Mouse (Mus musculus) myocyte (in vitro differentiated cells): Measurements from ENCODE around the gene Tcirg1.

ENCODE experiments used
- E2F4 ChIP-seq: IDR thresholded peaks from one replicate; pipeline ENCODE4 v1.6.1; 2011; ENCODE audit warnings: mild to moderate bottlenecking, control low read depth, moderate library complexity; ENCODE audit not compliant: insufficient read depth
- MAX ChIP-seq: IDR thresholded peaks from one replicate; pipeline ENCODE4 v1.6.1; 2011; ENCODE audit warnings: low read depth, mild to moderate bottlenecking, control low read depth
- POLR2A ChIP-seq: IDR thresholded peaks from one replicate; pipeline ENCODE4 v1.6.1; 2011; ENCODE audit warnings: low read depth, mild to moderate bottlenecking, control low read depth, moderate library complexity; ENCODE audit not compliant: insufficient read length
- POLR2AphosphoS2 ChIP-seq: IDR thresholded peaks from one replicate; pipeline ENCODE4 v1.6.1; 2011; ENCODE audit warnings: low read depth, control low read depth; ENCODE audit not compliant: insufficient read length
- REST ChIP-seq: IDR thresholded peaks from one replicate; pipeline ENCODE4 v1.6.1; 2011; ENCODE audit warnings: mild to moderate bottlenecking, control low read depth, moderate library complexity; ENCODE audit not compliant: insufficient read depth, insufficient read length

DNA sequence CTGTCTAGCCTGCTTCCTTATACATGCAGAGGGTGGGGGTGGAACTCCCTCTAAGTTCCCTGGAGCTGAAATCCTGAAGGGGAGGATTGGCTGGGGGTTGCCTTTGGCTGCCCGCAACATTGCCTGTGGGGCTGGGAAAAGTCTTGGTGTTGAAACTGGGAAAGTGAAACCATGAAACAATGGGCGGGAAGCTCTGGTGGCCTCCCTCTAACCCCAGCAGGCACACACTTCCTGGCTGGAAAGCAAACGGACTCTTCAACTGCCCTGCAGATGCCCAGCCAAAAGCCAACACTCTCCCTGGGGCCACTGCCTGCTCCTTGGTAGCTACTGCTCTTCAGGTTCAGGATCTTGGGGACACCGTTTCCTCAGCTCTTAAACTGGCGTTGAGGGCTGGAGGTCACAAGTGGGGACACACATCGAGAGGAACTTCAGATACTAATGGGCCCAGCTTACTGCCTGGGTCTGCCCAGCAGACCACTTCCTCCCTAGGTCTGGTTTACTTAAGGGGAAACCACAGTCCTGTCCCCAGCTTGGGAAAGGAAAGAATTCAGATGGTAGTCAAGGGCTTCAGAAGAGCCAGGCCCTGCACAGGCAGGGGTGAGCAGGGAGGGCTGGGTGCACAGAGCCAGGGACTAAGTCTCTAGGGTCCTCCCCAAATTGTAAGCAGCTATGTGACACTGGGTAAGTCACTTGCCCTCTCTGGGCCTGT lies 1.5 kb downstream of the Tcirg1 start:
- TF ChIP-seq MAX (no peak), E2F4 (no peak), POLR2A (peak; percentile 30), POLR2AphosphoS2 (peak; percentile 32), REST (no peak)
